Mouse (Mus musculus): ENCODE measurements around the gene Zfp212. TPM values are rescaled to one million over a fixed set of nuclear protein-coding genes. Genes with fewer than 3 reads are reported as not detected.

Zfp212 gene
- 6.6 and 7.6 TPM in 2 replicates for polyA plus RNA-seq (2016; fragmentation: Nextera tagmentation; extraction: Ambion mirVana)

GRCm38 (mm10) chr6:47920447-47921340 lies at the start of gene Zfp212:
Gene Zfp212 (plus strand): TSS chr6:47920476.
- H3K9ac ChIP-seq, result peak within 1 kb of the TSS; percentile 90
- peak within 1 kb of the TSS; percentile 90 for H3K4me3 ChIP-seq
- no peaks in the 10 kb centered on the region for H3K27me3 ChIP-seq (replicated peaks)
- peaks cover 5% of the 10 kb centered on the region for H3K36me3 ChIP-seq
- H3K4me2 ChIP-seq, result peak within 1 kb of the TSS; percentile 81
- H3K4me1 ChIP-seq, result peaks cover 58% of the 10 kb centered on the region
- WGBS (ENCODE audit: insufficient replicate concordance), result under 1% methylated on average over 63 of the region's 67 CpGs
- no peaks in the 10 kb centered on the region for H3K9me3 ChIP-seq (replicated peaks)
- peak within 1 kb of the TSS; percentile 97 for H3K27ac ChIP-seq
- peak; percentile 92 for ATAC-seq

- WGBS (ENCODE audit: insufficient replicate concordance), result 77% methylated on average over 5 of the region's 5 CpGs
- Histone ChIP-seq H3K4me1 (peaks cover 8% of the 10 kb centered on the region), H3K4me2 (no peak overlapping the region), H3K27me3 (replicated peaks) (no peaks in the 10 kb centered on the region), H3K9ac (no peak overlapping the region), H3K27ac (no peak overlapping the region), H3K4me3 (no peak overlapping the region), H3K36me3 (peaks cover 13% of the 10 kb centered on the region; the same call in 1 of the 2 replicates), H3K9me3 (replicated peaks) (no peaks in the 10 kb centered on the region)
- ATAC-seq, result no peak
These were observed 48.0 kb upstream of the Zfp212 start for GRCm38 (mm10) chr6:47872266-47872665.

- Histone ChIP-seq H3K4me3 (peak within 1 kb of the TSS; percentile 93), H3K9ac (peak within 1 kb of the TSS; percentile 91), H3K4me1 (peaks cover 30% of the 10 kb centered on the region), H3K4me2 (peak within 1 kb of the TSS; percentile 91), H3K9me3 (replicated peaks) (no peaks in the 10 kb centered on the region), H3K27ac (peak within 1 kb of the TSS; percentile 96), H3K36me3 (peaks cover 24% of the 10 kb centered on the region), H3K27me3 (replicated peaks) (no peaks in the 10 kb centered on the region)
- 9% methylated on average over 9 of the region's 9 CpGs for WGBS (ENCODE audit: insufficient replicate concordance)
- no peak for ATAC-seq
These were observed 43.2 kb upstream of the Zfp212 start, which contains the start of gene Zfp282 for GRCm38 (mm10) chr6:47877058-47877457. Gene Zfp282 (plus strand): TSS chr6:47877204.

- Histone ChIP-seq H3K27ac (peak overlapping the region; percentile 96), H3K4me1 (peaks cover 30% of the 10 kb centered on the region), H3K4me3 (peak overlapping the region; percentile 93), H3K9me3 (replicated peaks) (no peaks in the 10 kb centered on the region), H3K4me2 (peak overlapping the region; percentile 91), H3K9ac (peak overlapping the region; percentile 91), H3K27me3 (replicated peaks) (no peaks in the 10 kb centered on the region), H3K36me3 (peaks cover 29% of the 10 kb centered on the region)
- ATAC-seq, result peak; percentile 93
- under 1% methylated on average over 65 of the region's 71 CpGs for WGBS (ENCODE audit: insufficient replicate concordance)
These were observed 42.7 kb upstream of the Zfp212 start for GRCm38 (mm10) chr6:47877461-47878132.

- peaks cover 30% of the 10 kb centered on the region for H3K4me1 ChIP-seq
- H3K9me3 ChIP-seq (replicated peaks), result no peaks in the 10 kb centered on the region
- peak overlapping the region; percentile 91 for H3K4me2 ChIP-seq
- 2% methylated on average over 11 of the region's 11 CpGs for WGBS (ENCODE audit: insufficient replicate concordance)
- H3K27me3 ChIP-seq (replicated peaks), result no peaks in the 10 kb centered on the region
- H3K27ac ChIP-seq, result peak overlapping the region; percentile 96
- peak; percentile 20; the same call in 1 of the 2 replicates for ATAC-seq
- H3K9ac ChIP-seq, result peak overlapping the region; percentile 91
- H3K4me3 ChIP-seq, result peak overlapping the region; percentile 93
- H3K36me3 ChIP-seq, result peaks cover 34% of the 10 kb centered on the region
These were observed 42.2 kb upstream of the Zfp212 start for GRCm38 (mm10) chr6:47878133-47878514.

GRCm38 (mm10) chr6:47878593-47878992 lies 41.7 kb upstream of the Zfp212 start:
- ATAC-seq, result no peak
- no peaks in the 10 kb centered on the region for H3K27me3 ChIP-seq (replicated peaks)
- 55% methylated on average over 3 of the region's 3 CpGs for WGBS (ENCODE audit: insufficient replicate concordance)

GRCm38 (mm10) chr6:47879049-47879716 lies 41.1 kb upstream of the Zfp212 start:
- peak overlapping the region; percentile 91 for H3K4me2 ChIP-seq
- no peaks in the 10 kb centered on the region for H3K27me3 ChIP-seq (replicated peaks)
- H3K4me1 ChIP-seq, result peaks cover 30% of the 10 kb centered on the region
- no peak for ATAC-seq
- H3K27ac ChIP-seq, result no peak overlapping the region
- peaks cover 45% of the 10 kb centered on the region for H3K36me3 ChIP-seq
- peak overlapping the region; percentile 93; the same call in 1 of the 2 replicates for H3K4me3 ChIP-seq
- peak overlapping the region; percentile 91; the same call in 1 of the 2 replicates for H3K9ac ChIP-seq
- no peaks in the 10 kb centered on the region for H3K9me3 ChIP-seq (replicated peaks)
- 65% methylated on average over 4 of the region's 4 CpGs for WGBS (ENCODE audit: insufficient replicate concordance)

More at GRCm38 (mm10) chr6:47878593-47878992, 41.7 kb upstream of the Zfp212 start:
- Histone ChIP-seq H3K4me1 (peaks cover 30% of the 10 kb centered on the region), H3K27ac (0 out of 2 replicates have a peak overlapping the region, but pooled peaks have one; percentile 96), H3K9ac (peak overlapping the region; percentile 91), H3K4me2 (peak overlapping the region; percentile 91), H3K36me3 (peaks cover 39% of the 10 kb centered on the region), H3K9me3 (replicated peaks) (no peaks in the 10 kb centered on the region), H3K4me3 (peak overlapping the region; percentile 93)

- Histone ChIP-seq H3K9me3 (replicated peaks) (no peaks in the 10 kb centered on the region), H3K27me3 (replicated peaks) (no peaks in the 10 kb centered on the region), H3K27ac (no peak overlapping the region), H3K9ac (no peak overlapping the region), H3K36me3 (peaks cover 55% of the 10 kb centered on the region), H3K4me1 (peaks cover 30% of the 10 kb centered on the region), H3K4me3 (no peak overlapping the region), H3K4me2 (no peak overlapping the region)
- WGBS (ENCODE audit: insufficient replicate concordance), result 86% methylated on average over 10 of the region's 10 CpGs
- no peak for ATAC-seq
These were observed 40.1 kb upstream of the Zfp212 start for GRCm38 (mm10) chr6:47880166-47880565.

GRCm38 (mm10) chr6:47888812-47889383 lies 31.4 kb upstream of the Zfp212 start:
- no peak for ATAC-seq
- Histone ChIP-seq H3K36me3 (peaks cover 88% of the 10 kb centered on the region), H3K9me3 (replicated peaks) (no peaks in the 10 kb centered on the region), H3K9ac (no peak overlapping the region), H3K4me3 (no peak overlapping the region), H3K4me2 (no peak overlapping the region), H3K4me1 (no peaks in the 10 kb centered on the region), H3K27ac (no peak overlapping the region), H3K27me3 (replicated peaks) (no peaks in the 10 kb centered on the region)
- 74% methylated on average over 8 of the region's 8 CpGs for WGBS (ENCODE audit: insufficient replicate concordance)

- ATAC-seq, result no peak
- Histone ChIP-seq H3K4me3 (no peak overlapping the region), H3K27me3 (replicated peaks) (no peaks in the 10 kb centered on the region), H3K4me1 (no peaks in the 10 kb centered on the region), H3K9me3 (replicated peaks) (0 out of 2 replicates have a peak, but pooled peaks cover under 1% of the 10 kb centered on the region), H3K27ac (no peak overlapping the region), H3K9ac (no peak overlapping the region), H3K4me2 (no peak overlapping the region), H3K36me3 (peaks cover 71% of the 10 kb centered on the region)
- WGBS (ENCODE audit: insufficient replicate concordance), result 80% methylated on average over 6 of the region's 6 CpGs
These were observed 20.9 kb upstream of the Zfp212 start for GRCm38 (mm10) chr6:47899416-47899815.

- no peak for ATAC-seq
These were observed 16.7 kb upstream of the Zfp212 start for GRCm38 (mm10) chr6:47903587-47903986.

More at GRCm38 (mm10) chr6:47903587-47903986, 16.7 kb upstream of the Zfp212 start:
- H3K9me3 ChIP-seq (replicated peaks), result peaks cover 6% of the 10 kb centered on the region; the same call in 1 of the 2 replicates
- H3K4me2 ChIP-seq, result no peak overlapping the region
- H3K27ac ChIP-seq, result no peak overlapping the region
- no peak overlapping the region for H3K4me3 ChIP-seq
- no peaks in the 10 kb centered on the region for H3K4me1 ChIP-seq
- no peaks in the 10 kb centered on the region for H3K27me3 ChIP-seq (replicated peaks)
- H3K36me3 ChIP-seq, result peaks cover 87% of the 10 kb centered on the region
- WGBS (ENCODE audit: insufficient replicate concordance), result 82% methylated on average over 4 of the region's 4 CpGs
- H3K9ac ChIP-seq, result no peak overlapping the region
